Mouse (Mus musculus) ES-Bruce4 (cell line): ENCODE data around the gene Pgbd5. TPM values are rescaled to one million over a fixed set of nuclear protein-coding genes. Genes with fewer than 3 reads are reported as not detected.

ENCODE experiments used
- H3K27ac ChIP-seq: 2 replicates; pipeline ENCODE4 v1.5.1; 2012; ENCODE audit warnings: low read length, inconsistent platforms; ENCODE audit not compliant: insufficient read depth
- H3K27me3 ChIP-seq: 2 replicates; pipeline ENCODE4 v1.6.1; 2012; ENCODE audit warnings: mild to moderate bottlenecking, low read length, inconsistent platforms; ENCODE audit not compliant: control insufficient read depth, poor library complexity, insufficient read depth, severe bottlenecking
- H3K36me3 ChIP-seq: 2 replicates; pipeline ENCODE4 v1.6.1; 2012; ENCODE audit warnings: inconsistent platforms, mild to moderate bottlenecking, low read length, moderate library complexity; ENCODE audit not compliant: control insufficient read depth, poor library complexity, insufficient read depth, severe bottlenecking
- H3K4me1 ChIP-seq: one replicate; pipeline ENCODE4 v1.8.1; 2011; ENCODE audit warnings: low read length; ENCODE audit not compliant: control insufficient read depth, insufficient read depth
- H3K4me3 ChIP-seq: 2 replicates; pipeline ENCODE4 v1.5.1; 2011; ENCODE audit warnings: low read depth, mild to moderate bottlenecking, low read length
- H3K9ac ChIP-seq: 2 replicates; pipeline ENCODE4 v1.6.1; 2012; ENCODE audit warnings: low read depth, mild to moderate bottlenecking, inconsistent platforms; ENCODE audit not compliant: poor library complexity, severe bottlenecking
- H3K9me3 ChIP-seq: replicated peaks from 2 replicates; pipeline ENCODE4 v1.6.1; 2012; ENCODE audit warnings: mild to moderate bottlenecking, low read length, inconsistent platforms; ENCODE audit not compliant: control insufficient read depth, poor library complexity, insufficient read depth, severe bottlenecking
- CTCF ChIP-seq: IDR thresholded peaks from one replicate; pipeline ENCODE4 v1.8.1; 2011; ENCODE audit warnings: low read depth, low read length
- EP300 ChIP-seq: IDR thresholded peaks from 2 replicates; pipeline ENCODE4 v1.6.1; 2011; ENCODE audit warnings: low read depth, low read length; ENCODE audit not compliant: insufficient read depth
- POLR2A ChIP-seq: IDR thresholded peaks from one replicate; pipeline ENCODE4 v1.8.1; 2011; ENCODE audit warnings: low read length; ENCODE audit not compliant: insufficient read depth
- polyA plus RNA-seq: library from polyadenylated mRNA; stranded (reverse); fragments of >200 nt; gene quantifications from 2 replicates; pipeline ENCODE4 v1.2.4, GENCODE M21; 2011; ENCODE audit warnings: low read depth; ENCODE audit not compliant: missing spikeins, insufficient read depth, insufficient read length

Gene Pgbd5
- polyA plus RNA-seq, 1 experiment: 4.0 TPM

DNA sequence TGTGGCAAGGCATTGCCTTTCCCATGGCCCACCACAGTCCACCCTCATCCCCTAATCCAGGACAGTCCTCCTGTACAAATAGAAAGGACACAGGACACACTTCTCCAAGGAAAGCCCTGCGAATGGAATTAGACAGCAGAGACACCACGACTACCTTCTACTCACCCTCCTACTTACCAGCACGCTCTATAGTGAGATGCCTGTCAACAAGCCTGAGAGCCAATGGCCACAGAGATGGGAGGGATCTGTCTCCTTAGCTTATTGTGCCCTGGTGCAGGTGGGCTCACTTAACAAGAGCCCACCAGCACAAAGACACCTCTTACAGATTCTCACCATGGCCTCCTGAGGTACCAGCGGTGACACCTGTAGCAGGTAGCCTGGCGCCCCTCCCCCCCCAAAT, 46.4 kb downstream of the Pgbd5 start:
- H3K4me1 ChIP-seq: peaks cover 2% of the 10 kb centered on the region
- H3K9ac ChIP-seq: no peak overlapping the region
- TF ChIP-seq POLR2A (no peak), EP300 (no peak), CTCF (no peak)
- no peaks in the 10 kb centered on the region for H3K9me3 ChIP-seq
- no peak overlapping the region for H3K27ac ChIP-seq
- H3K36me3 ChIP-seq: no peaks in the 10 kb centered on the region
- H3K4me3 ChIP-seq: no peak overlapping the region
- H3K27me3 ChIP-seq: no peaks in the 10 kb centered on the region

DNA sequence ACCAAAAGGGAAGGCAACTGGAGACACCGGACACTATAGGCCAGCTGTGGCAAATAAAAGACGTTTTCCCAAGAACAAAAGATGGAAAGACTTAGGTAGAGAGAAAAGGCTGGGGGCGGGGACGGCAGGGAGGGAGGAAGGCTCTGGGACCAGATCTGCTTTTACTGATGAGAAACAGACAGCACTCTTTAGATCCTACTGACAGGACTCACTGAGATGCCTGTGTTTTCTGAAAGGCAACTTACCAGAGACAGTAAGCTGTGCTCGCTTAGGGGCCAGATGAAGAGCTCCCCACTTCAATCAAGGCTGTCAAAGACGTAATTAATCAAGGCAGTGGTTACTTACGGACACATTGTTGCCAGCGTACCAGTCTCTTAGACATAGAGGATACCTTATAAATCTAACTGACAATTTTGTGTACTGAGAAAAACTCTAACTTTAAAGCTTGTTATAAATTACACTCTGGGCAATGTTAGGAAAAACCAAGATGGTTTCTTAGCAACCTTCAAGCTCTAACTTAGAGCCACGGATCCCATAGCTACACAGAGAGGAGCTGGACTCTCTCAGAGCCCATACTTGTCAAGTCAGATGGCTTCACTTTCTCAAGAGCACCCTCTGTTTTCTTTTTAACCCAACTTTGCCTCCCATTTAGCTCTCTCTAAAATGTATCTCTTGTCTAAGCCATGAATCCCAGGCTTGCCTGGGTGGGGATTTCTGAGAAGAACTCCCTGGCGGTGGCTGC, 47.0 kb downstream of the Pgbd5 start:
- Histone ChIP-seq H3K4me3 (no peak overlapping the region), H3K27me3 (no peaks in the 10 kb centered on the region), H3K9me3 (no peaks in the 10 kb centered on the region), H3K27ac (no peak overlapping the region), H3K4me1 (peaks cover 2% of the 10 kb centered on the region), H3K36me3 (no peaks in the 10 kb centered on the region), H3K9ac (no peak overlapping the region)
- TF ChIP-seq CTCF (no peak), POLR2A (no peak), EP300 (no peak)

- TF ChIP-seq POLR2A: no peak
- TF ChIP-seq EP300: no peak
- TF ChIP-seq CTCF: no peak
- Histone ChIP-seq H3K27me3 (no peaks in the 10 kb centered on the region), H3K9me3 (no peaks in the 10 kb centered on the region), H3K36me3 (no peaks in the 10 kb centered on the region), H3K4me3 (no peak overlapping the region), H3K27ac (no peak overlapping the region), H3K4me1 (peaks cover 2% of the 10 kb centered on the region), H3K9ac (no peak overlapping the region)
Measured at GRCm38 (mm10) chr8:124391191-124391590, 48.3 kb downstream of the Pgbd5 start.

- Histone ChIP-seq H3K36me3 (no peaks in the 10 kb centered on the region), H3K9me3 (no peaks in the 10 kb centered on the region), H3K4me3 (no peak overlapping the region), H3K9ac (no peak overlapping the region), H3K27ac (no peak overlapping the region), H3K27me3 (no peaks in the 10 kb centered on the region), H3K4me1 (peaks cover 2% of the 10 kb centered on the region)
- TF ChIP-seq CTCF (no peak), POLR2A (no peak), EP300 (no peak)
Measured at GRCm38 (mm10) chr8:124389495-124389894, 50.0 kb downstream of the Pgbd5 start.

DNA sequence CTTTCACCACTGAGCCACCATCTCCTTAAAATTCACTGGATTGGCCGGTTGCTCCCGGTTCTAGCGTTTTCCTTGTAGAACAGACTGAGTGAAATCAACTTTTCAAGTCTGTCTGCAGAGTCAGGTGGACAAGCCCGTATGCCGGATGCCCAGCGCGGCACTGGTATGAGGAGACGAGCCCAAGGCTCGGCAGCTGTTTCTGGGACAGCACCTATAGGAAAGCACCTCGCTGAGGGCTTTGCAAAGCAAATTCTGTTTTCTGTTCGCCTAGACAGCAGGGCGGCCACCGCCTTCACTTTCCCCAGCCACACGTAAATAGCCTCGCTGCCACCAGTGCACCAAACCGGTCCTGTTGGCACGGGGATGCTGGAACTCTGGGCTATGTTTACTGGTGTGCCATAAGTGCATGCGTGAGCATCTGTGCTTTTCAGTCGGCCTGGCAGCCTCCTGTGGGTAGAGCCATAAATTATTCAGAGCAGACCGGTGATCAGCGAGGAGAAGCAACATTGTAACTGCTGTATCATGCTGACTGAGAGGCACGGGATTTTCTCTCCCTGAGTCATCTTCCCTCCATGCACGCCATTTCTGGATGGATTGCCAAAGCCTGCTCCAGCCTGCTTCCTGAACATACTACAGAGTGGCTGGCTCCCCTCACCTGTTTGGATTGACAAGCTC, 53.1 kb downstream of the Pgbd5 start:
- Histone ChIP-seq H3K9me3 (no peaks in the 10 kb centered on the region), H3K4me3 (no peak overlapping the region), H3K9ac (no peak overlapping the region), H3K27ac (no peak overlapping the region), H3K27me3 (no peaks in the 10 kb centered on the region), H3K36me3 (no peaks in the 10 kb centered on the region), H3K4me1 (no peaks in the 10 kb centered on the region)
- TF ChIP-seq POLR2A (no peak), CTCF (no peak), EP300 (no peak)

DNA sequence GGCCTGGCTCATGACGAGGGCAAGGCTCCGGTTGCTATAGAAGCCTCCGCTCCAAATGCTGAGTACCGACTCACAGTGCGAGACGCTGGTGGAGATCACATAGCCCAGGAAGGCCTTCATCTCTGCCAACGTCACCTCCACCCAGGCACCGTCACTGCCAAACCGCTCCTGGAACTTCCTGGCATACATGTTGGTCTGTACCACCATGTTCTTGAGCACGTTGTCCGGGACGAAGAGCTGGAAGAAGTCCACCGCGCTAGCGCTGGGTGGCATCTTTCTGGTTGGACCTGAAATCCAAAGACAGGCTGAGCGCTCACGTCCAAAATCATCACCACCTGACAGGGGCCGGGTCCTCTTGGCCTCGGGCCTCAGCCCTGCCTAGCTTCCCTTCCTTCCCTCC, 55.1 kb downstream of the Pgbd5 start:
- TF ChIP-seq EP300 (no peak), CTCF (no peak), POLR2A (no peak)
- no peaks in the 10 kb centered on the region for H3K9me3 ChIP-seq
- no peak overlapping the region for H3K27ac ChIP-seq
- H3K4me3 ChIP-seq: no peak overlapping the region
- H3K4me1 ChIP-seq: no peaks in the 10 kb centered on the region
- no peaks in the 10 kb centered on the region for H3K27me3 ChIP-seq
- H3K9ac ChIP-seq: no peak overlapping the region
- no peaks in the 10 kb centered on the region for H3K36me3 ChIP-seq
